8 mouse cellular contexts compared by ENCODE assay signal in the genomic region with DNA sequence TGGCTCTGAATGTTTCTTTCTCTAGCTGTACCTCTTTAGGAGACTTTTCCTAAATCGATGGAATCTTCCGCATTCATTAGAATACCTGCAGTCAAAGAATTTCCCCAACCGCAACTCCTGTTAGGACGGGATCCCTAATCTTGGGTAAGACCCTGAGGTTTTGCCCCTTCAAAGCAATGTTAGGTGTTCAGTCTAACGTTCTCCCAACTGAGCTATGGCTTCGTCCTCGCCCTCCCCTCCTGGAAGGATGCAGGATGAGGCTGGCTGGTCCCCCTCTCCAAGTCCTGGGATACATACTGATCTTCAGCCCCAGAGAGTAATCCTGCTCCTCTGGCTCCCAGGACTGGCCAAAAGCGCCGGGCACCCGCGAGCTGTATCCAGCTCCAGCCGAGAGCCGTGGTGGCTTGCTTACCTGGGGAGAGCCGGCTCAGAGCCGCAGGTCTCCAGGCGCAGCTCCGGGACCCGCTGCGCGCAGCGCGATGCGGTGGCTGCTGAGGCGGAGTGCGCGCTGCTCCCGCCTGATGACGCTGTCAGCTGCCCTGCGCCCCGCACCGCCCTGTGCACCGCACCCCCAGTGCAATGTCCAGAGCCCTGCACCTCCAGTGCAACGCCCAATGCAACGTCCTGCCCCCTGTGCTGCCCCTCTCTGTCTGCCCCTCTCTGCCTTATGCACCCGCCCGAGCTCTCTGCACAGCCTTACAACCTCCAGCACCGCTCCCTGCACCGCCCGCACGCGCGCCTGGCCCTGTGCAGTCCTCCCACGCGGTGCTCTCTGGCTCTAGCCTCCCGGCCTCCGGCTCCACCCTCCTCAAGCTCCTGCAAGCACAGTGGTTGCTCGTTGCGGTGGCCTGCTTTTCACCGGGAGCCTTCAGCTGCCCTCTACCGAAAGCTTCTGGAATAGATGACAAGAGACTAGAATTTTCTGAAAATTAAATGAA. TPM values are rescaled to one million over a fixed set of nuclear protein-coding genes. Genes with fewer than 3 reads are reported as not detected.
DNase-seq lines count a peak whose midpoint lies in the region; ATAC-seq lines count a peak whose summit lies in the region.

No protein-coding gene starts in this region.

- H3K27me3 ChIP-seq in embryonic facial prominence, embryonic 11.5 days (ENCODE audit: control insufficient read depth, insufficient read depth, low read length) = peaks cover 11% of the 10 kb centered on the region
- peaks cover 42% of the 10 kb centered on the region for H3K27me3 ChIP-seq in limb, embryonic 12.5 days
- H3K27me3 ChIP-seq in midbrain, embryonic 14.5 days (ENCODE audit: control insufficient read depth, insufficient read depth, low read length) = 0 out of 2 replicates have a peak, but pooled peaks cover 6% of the 10 kb centered on the region

- H3K9ac ChIP-seq in embryonic facial prominence, embryonic 11.5 days (replicated peaks; ENCODE audit: low read length) = peak overlapping the region; percentile 53
- H3K9ac ChIP-seq in limb, embryonic 12.5 days (replicated peaks) = peak overlapping the region; percentile 64
- peak overlapping the region; percentile 68 for H3K9ac ChIP-seq in midbrain, embryonic 14.5 days (replicated peaks; ENCODE audit: low read length)

- peak; percentile 92 for ATAC-seq in embryonic facial prominence, embryonic 11.5 days (replicated peaks; ENCODE audit: insufficient number of reproducible peaks, low FRiP score, low TSS enrichment, low read depth)
- ATAC-seq in limb, embryonic 12.5 days (ENCODE audit: insufficient number of reproducible peaks, insufficient read depth, low FRiP score, low TSS enrichment, low read depth) = peak; percentile 96
- ATAC-seq in midbrain, embryonic 14.5 days (ENCODE audit: low FRiP score, low TSS enrichment) = peak; percentile 94

- no peaks in the 10 kb centered on the region for H3K36me3 ChIP-seq in embryonic facial prominence, embryonic 11.5 days (replicated peaks; ENCODE audit: control insufficient read depth, insufficient read depth, low read depth, low read length)
- no peaks in the 10 kb centered on the region for H3K36me3 ChIP-seq in limb, embryonic 12.5 days
- no peaks in the 10 kb centered on the region for H3K36me3 ChIP-seq in midbrain, embryonic 14.5 days (ENCODE audit: control insufficient read depth, insufficient read depth, low read length)

- WGBS in embryonic facial prominence, embryonic 11.5 days = 3% methylated on average over 50 of the region's 50 CpGs
- 2% methylated on average over 50 of the region's 50 CpGs for WGBS in limb, embryonic 12.5 days
- 3% methylated on average over 50 of the region's 50 CpGs for WGBS in midbrain, embryonic 14.5 days

- H3K27ac ChIP-seq in embryonic facial prominence, embryonic 11.5 days (replicated peaks; ENCODE audit: low read depth, low read length) = no peak overlapping the region
- no peak overlapping the region for H3K27ac ChIP-seq in limb, embryonic 12.5 days
- peak overlapping the region; percentile 76 for H3K27ac ChIP-seq in midbrain, embryonic 14.5 days (replicated peaks; ENCODE audit: low read depth, low read length)

- peak; percentile 83 for DNase-seq in adrenal gland, postnatal 14 days
- DNase-seq in embryonic facial prominence, embryonic 11.5 days (ENCODE audit: low spot score) = peak; percentile 87
- DNase-seq in heart, adult 8-10 months (ENCODE audit: low spot score) = peak; percentile 55
- DNase-seq in kidney, adult 8-10 months = peak; percentile 56 to 58
- DNase-seq in midbrain, embryonic 14.5 days = peak; percentile 94
- DNase-seq in spleen, adult 12 weeks (ENCODE audit: low spot score) = peak; percentile 12
- DNase-seq in c-Kit-positive CD71-positive TER-119-positive erythroid progenitor cells, embryonic 14.5 days (ENCODE audit: low spot score) = no peak

- peak overlapping the region; percentile 46 for H3K4me3 ChIP-seq in embryonic facial prominence, embryonic 11.5 days (ENCODE audit: low read depth, low read length)
- peak overlapping the region; percentile 50 for H3K4me3 ChIP-seq in limb, embryonic 12.5 days (replicated peaks)
- peak overlapping the region; percentile 50 for H3K4me3 ChIP-seq in midbrain, embryonic 14.5 days (replicated peaks; ENCODE audit: low read depth, low read length)

- H3K4me2 ChIP-seq in embryonic facial prominence, embryonic 11.5 days (ENCODE audit: low read depth, low read length) = peak overlapping the region; percentile 95
- peak overlapping the region; percentile 99 for H3K4me2 ChIP-seq in limb, embryonic 12.5 days
- peak overlapping the region; percentile 79 for H3K4me2 ChIP-seq in midbrain, embryonic 14.5 days (ENCODE audit: low read length)

- no peaks in the 10 kb centered on the region for H3K9me3 ChIP-seq in embryonic facial prominence, embryonic 11.5 days (replicated peaks; ENCODE audit: control insufficient read depth, low read length)
- H3K9me3 ChIP-seq in limb, embryonic 12.5 days = peaks cover 4% of the 10 kb centered on the region; the same call in 1 of the 2 replicates
- no peaks in the 10 kb centered on the region for H3K9me3 ChIP-seq in midbrain, embryonic 14.5 days (ENCODE audit: control insufficient read depth, low read length)

- H3K4me1 ChIP-seq in embryonic facial prominence, embryonic 11.5 days (ENCODE audit: control insufficient read depth, insufficient read depth, low read length) = no peaks in the 10 kb centered on the region; the same call in 1 of the 2 replicates
- peaks cover 7% of the 10 kb centered on the region for H3K4me1 ChIP-seq in limb, embryonic 12.5 days (replicated peaks)
- H3K4me1 ChIP-seq in midbrain, embryonic 14.5 days (ENCODE audit: control insufficient read depth, insufficient read depth, low read length) = 0 out of 2 replicates have a peak, but pooled peaks cover 5% of the 10 kb centered on the region

RNA-seq across cellular contexts. Expression of a gene that starts 0.8 kb away (rescaled TPM):
- 5.7 and 6.1 TPM in 2 replicates for total RNA-seq in adrenal gland, postnatal 14 days (2021)
- polyA plus RNA-seq in embryonic facial prominence, embryonic 11.5 days (2014; fragmentation: Nextera tagmentation; extraction: Ambion mirVana) = 0.14 and 0.22 TPM in 2 replicates
- total RNA-seq in heart, adult 8-10 months (2022) = under 1 TPM; 0.13 to 0.31 (median 0.21) TPM
- 0.33 and 0.38 TPM in 2 replicates for polyA plus RNA-seq in limb, embryonic 12.5 days (2016; fragmentation: Nextera tagmentation; extraction: Ambion mirVana)
- polyA plus RNA-seq in midbrain, embryonic 14.5 days (2014; fragmentation: Nextera tagmentation; extraction: Ambion mirVana) = 3.9 and 5.7 TPM in 2 replicates

RNA-seq across cellular contexts. Expression of a gene that starts 52.7 kb away (rescaled TPM):
- 5.7 and 17.9 TPM in 2 replicates for total RNA-seq in adrenal gland, postnatal 14 days (2021)
- polyA plus RNA-seq in embryonic facial prominence, embryonic 11.5 days (2014; fragmentation: Nextera tagmentation; extraction: Ambion mirVana) = 2.6 and 2.9 TPM in 2 replicates
- 10 to 100 TPM; 16.1 to 18.7 (median 17.6) TPM for total RNA-seq in heart, adult 8-10 months (2022)
- polyA plus RNA-seq in limb, embryonic 12.5 days (2016; fragmentation: Nextera tagmentation; extraction: Ambion mirVana) = 2.4 and 2.8 TPM in 2 replicates
- 0.77 and 1.9 TPM in 2 replicates for polyA plus RNA-seq in midbrain, embryonic 14.5 days (2014; fragmentation: Nextera tagmentation; extraction: Ambion mirVana)
